8 mouse cellular contexts compared by ENCODE assay signal in genomic region chr12:55493381-55493780, GRCm38 (mm10). TPM values are rescaled to one million over a fixed set of nuclear protein-coding genes. Genes with fewer than 3 reads are reported as not detected.
DNase-seq lines count a peak whose midpoint lies in the region; ATAC-seq and TF ChIP-seq lines count a peak whose summit lies in the region.

No protein-coding gene starts in this region.

- WGBS in heart, embryonic 13.5 days = 36% methylated on average over 8 of the region's 8 CpGs
- WGBS in liver, embryonic 16.5 days (ENCODE audit: insufficient replicate concordance) = 60% methylated on average over 8 of the region's 8 CpGs

- DNase-seq in cerebellum, adult 9-10 months = peak; percentile 44
- DNase-seq in cerebellum, adult 9-11 months = no peak
- DNase-seq in CH12.LX (ENCODE audit: extremely low read depth) = no peak
- DNase-seq in frontal cortex, postnatal 36 days (ENCODE audit: low spot score in 2 of 2) = no peak
- DNase-seq in frontal cortex, adult 2 months (ENCODE audit: extremely low spot score in 1 of 2, low spot score in 1 of 2) = no peak
- DNase-seq in ovary, postnatal 14 days (ENCODE audit: low spot score) = no peak

- peaks cover 30% of the 10 kb centered on the region for H3K79me2 ChIP-seq in CH12.LX (replicated peaks; ENCODE audit: control insufficient read depth, extremely low read depth, insufficient read depth, poor library complexity, severe bottlenecking)

- ATAC-seq in heart, embryonic 13.5 days (ENCODE audit: extremely low read depth, insufficient number of reproducible peaks, low FRiP score, low TSS enrichment) = no peak
- ATAC-seq in liver, embryonic 16.5 days (ENCODE audit: low read depth) = no peak

- dilution Hi-C loops in CH12.LX (cut with MboI; ENCODE audit: extremely low pct_ligation_motif_present, extremely low pct_unique_long_range_greater_than_20kb, low sequenced_read_pairs) = no loop called here

- no peak; the same call in 1 of the 2 replicates for TF ChIP-seq EP300 in CH12.LX (IDR thresholded peaks at IDR 0.05; ENCODE audit: low read length)

- TF ChIP-seq POLR2A in CH12.LX (IDR thresholded peaks at IDR 0.05; ENCODE audit: low read depth, low read length) = no peak

- in situ Hi-C loops in CH12.LX (cut with MboI; ENCODE audit: low pct_ligation_motif_present, low pct_unique_long_range_greater_than_20kb, low sequenced_read_pairs) = loop anchor here (5.0 to 10.0 kb wide), 2 partner anchors 51 to 109 kb away; partner anchors contain the start of gene Psma6

- no peak for TF ChIP-seq RAD21 in CH12.LX (IDR thresholded peaks at IDR 0.05; ENCODE audit: low read depth, low read length)

- H3K9me3 ChIP-seq in CH12.LX (replicated peaks; ENCODE audit: low read length) = no peaks in the 10 kb centered on the region
- no peaks in the 10 kb centered on the region for H3K9me3 ChIP-seq in heart, embryonic 13.5 days
- no peaks in the 10 kb centered on the region for H3K9me3 ChIP-seq in liver, embryonic 16.5 days (replicated peaks; ENCODE audit: control insufficient read depth, low read length)

- no peaks in the 10 kb centered on the region for H3K27me3 ChIP-seq in CH12.LX (replicated peaks)
- H3K27me3 ChIP-seq in heart, embryonic 13.5 days (replicated peaks) = no peaks in the 10 kb centered on the region
- H3K27me3 ChIP-seq in liver, embryonic 16.5 days (ENCODE audit: control insufficient read depth, insufficient read depth, low read depth, low read length) = peaks cover 23% of the 10 kb centered on the region

- H3K27ac ChIP-seq in CH12.LX (ENCODE audit: insufficient read depth, low read depth) = peak overlapping the region; percentile 86
- peak overlapping the region; percentile 100 for H3K27ac ChIP-seq in heart, embryonic 13.5 days (replicated peaks)
- 0 out of 2 replicates have a peak overlapping the region, but pooled peaks have one; percentile 95 for H3K27ac ChIP-seq in liver, embryonic 16.5 days (ENCODE audit: low read length)

- H3K36me3 ChIP-seq in CH12.LX (replicated peaks in 1 of 2; ENCODE audit: control insufficient read depth in 1 of 2, insufficient read depth in 1 of 2, low read length in 1 of 2) = peaks cover 30 to 32% of the 10 kb centered on the region in 2 experiments
- peaks cover 29% of the 10 kb centered on the region for H3K36me3 ChIP-seq in heart, embryonic 13.5 days
- peaks cover 11% of the 10 kb centered on the region for H3K36me3 ChIP-seq in liver, embryonic 16.5 days (ENCODE audit: control insufficient read depth, insufficient read depth)

- H3K9ac ChIP-seq in CH12.LX (ENCODE audit: insufficient read depth, low read depth) = peak overlapping the region; percentile 81
- peak overlapping the region; percentile 99 for H3K9ac ChIP-seq in heart, embryonic 13.5 days
- H3K9ac ChIP-seq in liver, embryonic 16.5 days (ENCODE audit: low read depth, low read length) = no peak overlapping the region

- peaks cover 5 to 50% of the 10 kb centered on the region in 2 experiments; a peak in 3 of 4 replicates for H3K4me1 ChIP-seq in CH12.LX (ENCODE audit: control insufficient read depth in 1 of 2, insufficient read depth in 2 of 2)
- peaks cover 49% of the 10 kb centered on the region for H3K4me1 ChIP-seq in heart, embryonic 13.5 days
- peaks cover 27% of the 10 kb centered on the region for H3K4me1 ChIP-seq in liver, embryonic 16.5 days (ENCODE audit: control insufficient read depth, low read depth, low read length)

- TF ChIP-seq CTCF in CH12.LX (conservative IDR thresholded peaks at IDR 0.05 in 1 of 2, IDR thresholded peaks at IDR 0.05 in 1 of 2; ENCODE audit: low read depth in 2 of 2, low read length in 2 of 2) = no peak

- peak overlapping the region; percentile 44 to 81 (median 55) for H3K4me3 ChIP-seq in CH12.LX (replicated peaks in 1 of 3; ENCODE audit: low read depth in 2 of 3, low read length in 2 of 3, poor library complexity in 1 of 3)
- peak overlapping the region; percentile 95 for H3K4me3 ChIP-seq in heart, embryonic 13.5 days
- peak overlapping the region; percentile 90 for H3K4me3 ChIP-seq in liver, embryonic 16.5 days (ENCODE audit: low read depth, low read length)

- peak overlapping the region; percentile 91 for H3K4me2 ChIP-seq in CH12.LX (ENCODE audit: insufficient read depth, low read depth, poor library complexity, severe bottlenecking)
- H3K4me2 ChIP-seq in heart, embryonic 13.5 days = peak overlapping the region; percentile 92
- peak overlapping the region; percentile 95 for H3K4me2 ChIP-seq in liver, embryonic 16.5 days (ENCODE audit: low read depth, low read length)

TF ChIP-seq in CH12.LX, 34 proteins besides CTCF, POLR2A, EP300 and RAD21:
- TF ChIP-seq POLR2AphosphoS2 (IDR thresholded peaks at IDR 0.05; ENCODE audit: low read depth, low read length) (no peak), ZC3H11A (IDR thresholded peaks at IDR 0.05; ENCODE audit: low read depth, low read length) (no peak), MXI1 (IDR thresholded peaks at IDR 0.05; ENCODE audit: low read depth, low read length) (no peak), TCF12 (IDR thresholded peaks at IDR 0.05; ENCODE audit: low read depth, low read length) (0 out of 2 replicates have a peak, but pooled peaks have one; percentile 10), ETS1 (conservative IDR thresholded peaks at IDR 0.05; ENCODE audit: low read depth, low read length) (0 out of 2 replicates have a peak, but pooled peaks have one; percentile 9), GABPA (IDR thresholded peaks at IDR 0.05; ENCODE audit: insufficient replicate concordance, low read depth, low read length) (no peak), MYC (IDR thresholded peaks at IDR 0.05; ENCODE audit: low read depth, low read length) (no peak), NELFE (IDR thresholded peaks at IDR 0.05; ENCODE audit: low read depth, low read length) (no peak), UBTF (IDR thresholded peaks at IDR 0.05; ENCODE audit: low read depth, low read length) (no peak), RCOR1 (conservative IDR thresholded peaks at IDR 0.05; ENCODE audit: low read depth, low read length) (no peak), CHD2 (IDR thresholded peaks at IDR 0.05; ENCODE audit: low read length) (0 out of 2 replicates have a peak, but pooled peaks have one; percentile 20), MAZ (IDR thresholded peaks at IDR 0.05; ENCODE audit: low read depth, low read length) (no peak; the same call in 1 of the 2 replicates), MAFK (IDR thresholded peaks at IDR 0.05; ENCODE audit: insufficient replicate concordance, low read length) (no peak), E2F4 (IDR thresholded peaks at IDR 0.05; ENCODE audit: insufficient replicate concordance, low read depth, low read length) (no peak)
TF ChIP-seq in CH12.LX: peak in this region for 3.

RNA-seq across cellular contexts. Expression of gene Nfkbia, which starts 0.9 kb away (rescaled TPM):
- total RNA-seq in CH12.LX (2012; rRNA removed) (465 and 702 TPM in 2 replicates), CH12.LX (2014; rRNA removed) (138 and 178 TPM in 2 replicates)
- 115 and 143 TPM in 2 replicates for polyA plus RNA-seq in CH12.LX (2012; ENCODE audit: insufficient read length, low read depth)
- 47.0 and 56.0 TPM in 2 replicates for polyA plus RNA-seq in heart, embryonic 13.5 days (2015; fragmentation: Nextera tagmentation; extraction: Ambion mirVana)
- polyA plus RNA-seq in liver, embryonic 16.5 days (2015; fragmentation: Nextera tagmentation; extraction: Ambion mirVana) = 19.8 and 24.5 TPM in 2 replicates
- polyA plus RNA-seq in frontal cortex, adult 2 months (2012; rRNA removed) = 36.4 and 41.8 TPM in 2 replicates
